Mouse (Mus musculus): ENCODE data around the gene Stfa2l1.
"Not testable (repeated sequence)": the region's sequence is repeated elsewhere in the genome, so short reads cannot be mapped to it uniquely, and the experiment has no call there.

The Stfa2l1 gene

GRCm38 (mm10) chr16:36156402-36156975, at the start of gene Stfa2l1:
Stfa2l1 (plus strand) TSS chr16:36156811.
- DNase-seq, result no peak

GRCm38 (mm10) chr16:36111486-36111885, 45.1 kb upstream of the Stfa2l1 start:
- DNase-seq, result not testable (repeated sequence)

GRCm38 (mm10) chr16:36115751-36116150, 40.9 kb upstream of the Stfa2l1 start:
- not testable (repeated sequence) for DNase-seq

- no peak for DNase-seq
Observed at GRCm38 (mm10) chr16:36128092-36128491, 28.5 kb upstream of the Stfa2l1 start.

- DNase-seq, result no peak
Observed at GRCm38 (mm10) chr16:36131141-36131540, 25.5 kb upstream of the Stfa2l1 start, which contains the start of gene Csta1. Csta1 (minus strand) TSS chr16:36131241.

GRCm38 (mm10) chr16:36138201-36138600, 18.4 kb upstream of the Stfa2l1 start:
- DNase-seq, result no peak

- not testable (repeated sequence) for DNase-seq
Observed at GRCm38 (mm10) chr16:36167841-36168240, 11.2 kb downstream of the Stfa2l1 start.

- no peak for DNase-seq
Observed at GRCm38 (mm10) chr16:36176108-36176507, 19.5 kb downstream of the Stfa2l1 start.

GRCm38 (mm10) chr16:36179910-36180309, 23.3 kb downstream of the Stfa2l1 start:
- DNase-seq, result no peak

- not testable (repeated sequence) for DNase-seq
Observed at GRCm38 (mm10) chr16:36183912-36184311, 27.3 kb downstream of the Stfa2l1 start, which contains the start of gene Gm5483. Gm5483 (plus strand) TSS chr16:36184212.

- DNase-seq, result no peak
Observed at GRCm38 (mm10) chr16:36199226-36199625, 42.6 kb downstream of the Stfa2l1 start.

GRCm38 (mm10) chr16:36203846-36204245, 47.2 kb downstream of the Stfa2l1 start:
- DNase-seq, result no peak

GRCm38 (mm10) chr16:36205684-36206083, 49.1 kb downstream of the Stfa2l1 start:
- not testable (repeated sequence) for DNase-seq

- no peak for DNase-seq
Observed at GRCm38 (mm10) chr16:36209967-36210453, 53.4 kb downstream of the Stfa2l1 start, which contains the start of gene Gm5416. Gm5416 (plus strand) TSS chr16:36210403.
